Mouse (Mus musculus): ENCODE measurements around the gene Mcur1.

Mcur1 gene

GRCm38 (mm10) chr13:43559711-43560457 lies at the start of gene Mcur1:
Mcur1 (minus strand) TSS chr13:43560191.
- DNase-seq (ENCODE audit: low spot score in 2 of 2): peak; percentile 46 to 83

- no peak for DNase-seq (ENCODE audit: low spot score in 2 of 2)
These were observed 48.9 kb upstream of the Mcur1 start for GRCm38 (mm10) chr13:43608854-43609253.

GRCm38 (mm10) chr13:43603042-43603441 lies 43.1 kb upstream of the Mcur1 start:
- DNase-seq (ENCODE audit: low spot score in 2 of 2): no peak

- DNase-seq (ENCODE audit: low spot score in 2 of 2): no peak
These were observed 42.4 kb upstream of the Mcur1 start for GRCm38 (mm10) chr13:43602440-43602839.

GRCm38 (mm10) chr13:43600967-43601366 lies 41.0 kb upstream of the Mcur1 start:
- DNase-seq (ENCODE audit: low spot score in 2 of 2): no peak

- peak in 1 of 2 experiments; percentile 48 for DNase-seq (ENCODE audit: low spot score in 2 of 2)
These were observed 35.9 kb upstream of the Mcur1 start for GRCm38 (mm10) chr13:43595896-43596295.

GRCm38 (mm10) chr13:43592681-43593068 lies 32.7 kb upstream of the Mcur1 start:
- DNase-seq (ENCODE audit: low spot score in 2 of 2): no peak

- DNase-seq (ENCODE audit: low spot score in 2 of 2): peak in 1 of 2 experiments; percentile 10
These were observed 32.1 kb upstream of the Mcur1 start for GRCm38 (mm10) chr13:43591828-43592680.

GRCm38 (mm10) chr13:43587844-43588840 lies 28.2 kb upstream of the Mcur1 start:
- DNase-seq (ENCODE audit: low spot score in 2 of 2): peak in 1 of 2 experiments; percentile 27

- no peak for DNase-seq (ENCODE audit: low spot score in 2 of 2)
These were observed 27.0 kb upstream of the Mcur1 start for GRCm38 (mm10) chr13:43586966-43587365.

GRCm38 (mm10) chr13:43585335-43585734 lies 25.3 kb upstream of the Mcur1 start:
- no peak for DNase-seq (ENCODE audit: low spot score in 2 of 2)

GRCm38 (mm10) chr13:43583504-43583903 lies 23.5 kb upstream of the Mcur1 start:
- no peak for DNase-seq (ENCODE audit: low spot score in 2 of 2)

GRCm38 (mm10) chr13:43582961-43583360 lies 23.0 kb upstream of the Mcur1 start:
- no peak for DNase-seq (ENCODE audit: low spot score in 2 of 2)

- DNase-seq (ENCODE audit: low spot score in 2 of 2): no peak
These were observed 20.7 kb upstream of the Mcur1 start for GRCm38 (mm10) chr13:43580661-43581060.

- no peak for DNase-seq (ENCODE audit: low spot score in 2 of 2)
These were observed 19.7 kb upstream of the Mcur1 start for GRCm38 (mm10) chr13:43579740-43580139.

GRCm38 (mm10) chr13:43577766-43578165 lies 17.8 kb upstream of the Mcur1 start:
- DNase-seq (ENCODE audit: low spot score in 2 of 2): no peak

- no peak for DNase-seq (ENCODE audit: low spot score in 2 of 2)
These were observed 17.3 kb upstream of the Mcur1 start for GRCm38 (mm10) chr13:43577254-43577653.

GRCm38 (mm10) chr13:43575431-43575830 lies 15.4 kb upstream of the Mcur1 start:
- no peak for DNase-seq (ENCODE audit: low spot score in 2 of 2)

GRCm38 (mm10) chr13:43573979-43574378 lies 14.0 kb upstream of the Mcur1 start:
- DNase-seq (ENCODE audit: low spot score in 2 of 2): no peak

- DNase-seq (ENCODE audit: low spot score in 2 of 2): no peak
These were observed 7.3 kb upstream of the Mcur1 start for GRCm38 (mm10) chr13:43567141-43567891.

- DNase-seq (ENCODE audit: low spot score in 2 of 2): no peak
These were observed 6.2 kb upstream of the Mcur1 start for GRCm38 (mm10) chr13:43566184-43566583.
